Comparison of ENCODE assay signal across 9 mouse cellular contexts in the genomic region with DNA sequence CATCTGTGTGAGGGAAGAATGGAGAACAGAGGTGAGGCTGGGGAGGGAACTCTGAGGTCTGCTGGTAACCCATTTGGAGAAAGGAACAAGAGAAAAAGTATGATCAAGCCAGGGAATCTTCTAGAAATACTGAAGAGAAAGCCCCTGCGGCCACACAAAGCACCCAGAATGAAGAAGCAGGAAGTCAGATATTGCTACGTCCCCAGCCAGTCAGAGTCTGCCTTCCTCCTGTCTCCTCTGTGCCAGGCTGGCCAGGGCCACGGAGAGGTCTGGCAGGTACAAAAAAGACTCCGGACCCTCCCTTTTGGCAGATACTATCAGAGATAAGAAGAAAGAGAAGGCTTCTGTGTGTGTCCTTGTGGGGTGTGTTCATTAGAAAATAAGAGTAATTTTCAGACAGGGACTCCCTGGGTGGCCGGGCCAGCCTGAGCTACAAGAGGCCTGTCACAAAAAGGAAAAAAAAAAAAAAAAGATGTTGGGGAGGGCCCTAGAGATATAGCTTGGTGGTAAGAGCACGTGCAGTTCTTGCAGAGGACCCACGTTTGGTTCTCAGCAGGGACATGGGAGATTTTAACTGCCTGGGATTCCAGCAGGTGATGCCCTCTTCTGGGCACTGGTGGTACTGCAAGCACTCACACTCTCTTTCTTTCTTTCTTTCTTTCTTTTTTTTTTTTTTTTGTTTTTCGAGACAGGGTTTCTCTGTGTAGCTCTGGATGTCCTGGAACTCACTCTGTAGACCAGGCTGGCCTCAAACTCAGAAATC. TPM values are rescaled to one million over a fixed set of nuclear protein-coding genes. Genes with fewer than 3 reads are reported as not detected.
DNase-seq lines count a peak whose midpoint lies in the region; ATAC-seq and TF ChIP-seq lines count a peak whose summit lies in the region.
"Had no signal": no experiment of that assay in that cellular context is flagged by ENCODE, and none has a peak within 500 bp of the region (broad histone marks: within the 10 kb centered on the region; RNA-seq: fewer than 3 reads in every experiment).

No protein-coding gene starts in this region.

- H3K27me3 ChIP-seq in hindbrain, embryonic 11.5 days (ENCODE audit: control insufficient read depth, insufficient read depth, low read length): no peaks in the 10 kb centered on the region
- H3K27me3 ChIP-seq in hindbrain, embryonic 13.5 days: no peaks in the 10 kb centered on the region
- H3K27me3 ChIP-seq in C2C12 (ENCODE audit: control insufficient read depth, insufficient read depth, insufficient read length): no peaks in the 10 kb centered on the region
- no peaks in the 10 kb centered on the region for H3K27me3 ChIP-seq in Patski
- H3K27me3 ChIP-seq in small intestine, adult 2 months (ENCODE audit: control insufficient read depth, insufficient read depth, low read length): no peaks in the 10 kb centered on the region

- in situ Hi-C loops in Patski (cut with MboI; ENCODE audit: low pct_unique_long_range_greater_than_20kb): no loop called here

- no peaks in the 10 kb centered on the region for H3K36me3 ChIP-seq in hindbrain, embryonic 11.5 days (ENCODE audit: control insufficient read depth, insufficient read depth, low read length)
- no peaks in the 10 kb centered on the region for H3K36me3 ChIP-seq in hindbrain, embryonic 13.5 days
- no peaks in the 10 kb centered on the region for H3K36me3 ChIP-seq in C2C12 (ENCODE audit: control insufficient read depth, insufficient read depth)
- H3K36me3 ChIP-seq in small intestine, adult 2 months (ENCODE audit: control insufficient read depth, insufficient read depth, low read length): no peaks in the 10 kb centered on the region

- H3K9me3 ChIP-seq in hindbrain, embryonic 11.5 days (ENCODE audit: control insufficient read depth, low read length): no peaks in the 10 kb centered on the region
- H3K9me3 ChIP-seq in hindbrain, embryonic 13.5 days: no peaks in the 10 kb centered on the region

- H3K9ac ChIP-seq in hindbrain, embryonic 11.5 days (ENCODE audit: low read depth, low read length): no peak overlapping the region
- H3K9ac ChIP-seq in hindbrain, embryonic 13.5 days: no peak overlapping the region

- POLR2A ChIA-PET in Patski (lab: Charles Lee): interaction anchor here (0.7 to 1.5 kb wide), 2 partner anchors 9 to 21 kb away, joined by 3 to 4 read pairs; no protein-coding TSS in a partner anchor

- no peak overlapping the region for H3K4me2 ChIP-seq in hindbrain, embryonic 11.5 days (replicated peaks; ENCODE audit: low read depth, low read length)
- H3K4me2 ChIP-seq in hindbrain, embryonic 13.5 days: no peak overlapping the region

- H3ac ChIP-seq in C2C12 (ENCODE audit: control insufficient read depth, insufficient read length, low read depth): no peak overlapping the region

- 54% methylated on average over 7 of the region's 8 CpGs for WGBS in hindbrain, embryonic 11.5 days
- WGBS in hindbrain, embryonic 13.5 days: 49% methylated on average over 8 of the region's 8 CpGs
- WGBS in small intestine, adult 2 months: 51% methylated on average over 8 of the region's 8 CpGs

- no peaks in the 10 kb centered on the region for H3K79me3 ChIP-seq in C2C12 (ENCODE audit: low read depth)

- no peak overlapping the region for H3K27ac ChIP-seq in hindbrain, embryonic 11.5 days (ENCODE audit: low read depth, low read length)
- H3K27ac ChIP-seq in hindbrain, embryonic 13.5 days: no peak overlapping the region
- H3K27ac ChIP-seq in small intestine, adult 2 months (ENCODE audit: insufficient read depth, low read depth, low read length): no peak overlapping the region

- H3K4me3 ChIP-seq in hindbrain, embryonic 11.5 days (ENCODE audit: low read depth, low read length): no peak overlapping the region
- no peak overlapping the region for H3K4me3 ChIP-seq in hindbrain, embryonic 13.5 days
- no peak overlapping the region for H3K4me3 ChIP-seq in C2C12 (ENCODE audit: insufficient read depth, poor library complexity, severe bottlenecking)
- H3K4me3 ChIP-seq in small intestine, adult 2 months (ENCODE audit: low read depth, low read length): no peak overlapping the region

- ATAC-seq in hindbrain, embryonic 11.5 days (ENCODE audit: low FRiP score): no peak
- ATAC-seq in hindbrain, embryonic 13.5 days (ENCODE audit: low FRiP score): no peak
- no peak for ATAC-seq in Patski

- DNase-seq in hindbrain, embryonic 11.5 days (ENCODE audit: low spot score): peak; percentile 76
- DNase-seq in Patski (ENCODE audit: low read depth, low spot score): no peak
- peak; percentile 90 for DNase-seq in induced T-regulatory cell, adult 2 months (ENCODE audit: low read depth)
- no peak for DNase-seq in Muller cell, postnatal 12 days (ENCODE audit: inconsistent ontology term)
- DNase-seq in kidney, adult 11 months: no peak

- no peaks in the 10 kb centered on the region for H3K4me1 ChIP-seq in hindbrain, embryonic 11.5 days (replicated peaks; ENCODE audit: control insufficient read depth, insufficient read depth, low read length)
- H3K4me1 ChIP-seq in hindbrain, embryonic 13.5 days (replicated peaks): no peaks in the 10 kb centered on the region
- peaks cover 9% of the 10 kb centered on the region; the same call in 1 of the 2 replicates for H3K4me1 ChIP-seq in small intestine, adult 2 months (ENCODE audit: control insufficient read depth, insufficient read depth, insufficient read length, low read length)

- no peak for TF ChIP-seq POLR2A in small intestine, adult 2 months (IDR thresholded peaks at IDR 0.05; ENCODE audit: low read depth, low read length)

- H3K79me2 ChIP-seq in C2C12 (ENCODE audit: control insufficient read depth, insufficient read depth): no peaks in the 10 kb centered on the region

- TF ChIP-seq CTCF in C2C12 (IDR thresholded peaks at IDR 0.05; ENCODE audit: control insufficient read depth, insufficient read depth, insufficient read length) (peak; percentile 23), Patski (IDR thresholded peaks at IDR 0.05) (peak; percentile 71)
- TF ChIP-seq CTCF in small intestine, adult 2 months (IDR thresholded peaks at IDR 0.05; ENCODE audit: extremely low read depth, insufficient read length, insufficient replicate concordance, low read depth, low read length): peak; percentile 66; the same call in 1 of the 2 replicates

- CTCF ChIA-PET in Patski (lab: Charles Lee): interaction anchor here (0.8 to 2.7 kb wide), 6 partner anchors 9 to 22 kb away, joined by 3 to 8 read pairs (median 4); no protein-coding TSS in a partner anchor

TF ChIP-seq in C2C12, 6 proteins besides CTCF, POLR2A, EP300 and RAD21:
- no peak for TF ChIP-seq USF1 (IDR thresholded peaks at IDR 0.05; ENCODE audit: low read depth)
- no peak for TF ChIP-seq MAX (IDR thresholded peaks at IDR 0.05)
- no peak for TF ChIP-seq CEBPB (IDR thresholded peaks at IDR 0.05; ENCODE audit: low read depth)
- no peak for TF ChIP-seq FOSL1 (IDR thresholded peaks at IDR 0.05; ENCODE audit: insufficient read depth, low read length, poor library complexity, severe bottlenecking)
- no peak for TF ChIP-seq MYOG (IDR thresholded peaks at IDR 0.05; ENCODE audit: control insufficient read depth, extremely low read depth, insufficient read length)
- no peak for TF ChIP-seq MYOD1 (IDR thresholded peaks at IDR 0.05; ENCODE audit: control insufficient read depth, insufficient read length, low read depth)
TF ChIP-seq in C2C12: peak in this region for 0.

RNA-seq across cellular contexts. Expression of a gene that starts 1.8 kb away (rescaled TPM):
- not detected in 2 replicates for polyA plus RNA-seq in hindbrain, embryonic 11.5 days (2014; fragmentation: Nextera tagmentation; extraction: Ambion mirVana)
- polyA plus RNA-seq in hindbrain, embryonic 13.5 days (2015; fragmentation: Nextera tagmentation; extraction: Ambion mirVana): not detected in 2 replicates
- not detected for polyA plus RNA-seq in C2C12 (2012; fragmentation: generic; extraction: Trizol)
- not detected for polyA plus RNA-seq in Patski (2021)
- polyA plus RNA-seq in small intestine, adult 2 months (2012; rRNA removed): 0.10 TPM in 1 of 2 replicates, not detected in the other

RNA-seq across cellular contexts. Expression of a gene that starts 15.7 kb away (rescaled TPM):
- 293 and 305 TPM in 2 replicates for polyA plus RNA-seq in hindbrain, embryonic 11.5 days (2014; fragmentation: Nextera tagmentation; extraction: Ambion mirVana)
- polyA plus RNA-seq in hindbrain, embryonic 13.5 days (2015; fragmentation: Nextera tagmentation; extraction: Ambion mirVana): 204 and 206 TPM in 2 replicates
- polyA plus RNA-seq in C2C12 (2012; fragmentation: generic; extraction: Trizol): 183 TPM
- polyA plus RNA-seq in Patski (2021): 195 TPM
- 31.4 and 58.9 TPM in 2 replicates for polyA plus RNA-seq in small intestine, adult 2 months (2012; rRNA removed)

RNA-seq across cellular contexts. Expression of a gene that starts 41.7 kb away (rescaled TPM):
- polyA plus RNA-seq in hindbrain, embryonic 11.5 days (2014; fragmentation: Nextera tagmentation; extraction: Ambion mirVana): 0.77 and 1.2 TPM in 2 replicates
- polyA plus RNA-seq in hindbrain, embryonic 13.5 days (2015; fragmentation: Nextera tagmentation; extraction: Ambion mirVana): 3.7 and 7.3 TPM in 2 replicates
- polyA plus RNA-seq in C2C12 (2012; fragmentation: generic; extraction: Trizol) (not detected), Patski (2021) (not detected)
- polyA plus RNA-seq in small intestine, adult 2 months (2012; rRNA removed): not detected in 2 replicates
- polyA plus RNA-seq: macrophage had no signal

Comparison
In these comparisons a context has a peak if more than half of its experiments do, and no peak if none do; other contexts are left out.
1. DNase-seq: peak in hindbrain, embryonic 11.5 days (single experiment) and induced T-regulatory cell, adult 2 months (single experiment); none in Patski (single experiment), Muller cell, postnatal 12 days (single experiment) and kidney, adult 11 months (single experiment).
2. Peak in every context shown above with its lines, with median percentiles within 50 percentile points of each other: CTCF ChIP-seq.